ENCODE assay signal across 10 mouse cellular contexts in genomic region chr6:120194963-120195362, GRCm38 (mm10).
DNase-seq lines count a peak whose midpoint lies in the region; ATAC-seq and TF ChIP-seq lines count a peak whose summit lies in the region.
"Had no signal": no experiment of that assay in that cellular context is flagged by ENCODE, and none has a peak within 500 bp of the region (broad histone marks: within the 10 kb centered on the region; RNA-seq: fewer than 3 reads in every experiment).

No protein-coding gene starts in this region.

- WGBS in lung, postnatal 0 days: 20% methylated on average over 7 of the region's 7 CpGs
- 23% methylated on average over 7 of the region's 7 CpGs for WGBS in midbrain, embryonic 14.5 days

- TF ChIP-seq EP300 in lung, postnatal 0 days (IDR thresholded peaks at IDR 0.05): peak; percentile 53; the same call in 1 of the 2 replicates

- H3K9me3 ChIP-seq in lung, postnatal 0 days (ENCODE audit: low read length): no peaks in the 10 kb centered on the region
- no peaks in the 10 kb centered on the region for H3K9me3 ChIP-seq in midbrain, embryonic 14.5 days (ENCODE audit: control insufficient read depth, low read length)
- H3K9me3 ChIP-seq: liver, embryonic 13.5 days had no signal

- peaks cover 15% of the 10 kb centered on the region; the same call in 1 of the 2 replicates for H3K4me1 ChIP-seq in lung, postnatal 0 days (ENCODE audit: insufficient read depth, low read depth, low read length)
- 0 out of 2 replicates have a peak, but pooled peaks cover 2% of the 10 kb centered on the region for H3K4me1 ChIP-seq in midbrain, embryonic 14.5 days (ENCODE audit: control insufficient read depth, insufficient read depth, low read length)

- peak; percentile 69 for ATAC-seq in lung, postnatal 0 days
- no peak for ATAC-seq in CD4-positive, CD25-positive, alpha-beta regulatory T cell, adult 4 months
- ATAC-seq in midbrain, embryonic 14.5 days (ENCODE audit: low FRiP score, low TSS enrichment): no peak
- ATAC-seq: forebrain, postnatal 0 days had no signal

- DNase-seq in urinary bladder, adult 18-20 months (ENCODE audit: low spot score in 2 of 2): peak; percentile 49 to 75
- DNase-seq in urinary bladder, adult 2 months (ENCODE audit: low spot score): no peak
- DNase-seq in kidney, adult 9 months: peak; percentile 51
- DNase-seq in lung, postnatal 0 days (ENCODE audit: low spot score): peak; percentile 87
- DNase-seq in urinary bladder, postnatal 36 days (ENCODE audit: low spot score in 2 of 2): peak; percentile 63 to 70
- DNase-seq in adrenal gland, postnatal 25 days: no peak
- no peak for DNase-seq in midbrain, embryonic 14.5 days
- DNase-seq: forebrain, postnatal 0 days; liver, embryonic 13.5 days had no signal

- peak overlapping the region; percentile 58; the same call in 1 of the 2 replicates for H3K27ac ChIP-seq in lung, postnatal 0 days (ENCODE audit: low read length)
- no peak overlapping the region for H3K27ac ChIP-seq in midbrain, embryonic 14.5 days (replicated peaks; ENCODE audit: low read depth, low read length)
- H3K27ac ChIP-seq: liver, embryonic 13.5 days had no signal

- H3K36me3 ChIP-seq in lung, postnatal 0 days (ENCODE audit: insufficient read depth, low read length): no peaks in the 10 kb centered on the region
- H3K36me3 ChIP-seq in midbrain, embryonic 14.5 days (ENCODE audit: control insufficient read depth, insufficient read depth, low read length): no peaks in the 10 kb centered on the region
- H3K36me3 ChIP-seq: liver, embryonic 13.5 days had no signal

- H3K4me2 ChIP-seq in lung, postnatal 0 days (replicated peaks; ENCODE audit: low read depth, low read length): no peak overlapping the region
- H3K4me2 ChIP-seq in midbrain, embryonic 14.5 days (ENCODE audit: low read length): no peak overlapping the region
- H3K4me2 ChIP-seq: liver, embryonic 13.5 days had no signal

- H3K9ac ChIP-seq in lung, postnatal 0 days (replicated peaks; ENCODE audit: low read depth): no peak overlapping the region
- H3K9ac ChIP-seq in midbrain, embryonic 14.5 days (replicated peaks; ENCODE audit: low read length): no peak overlapping the region
- H3K9ac ChIP-seq: forebrain, postnatal 0 days; liver, embryonic 13.5 days had no signal

- no peaks in the 10 kb centered on the region for H3K27me3 ChIP-seq in lung, postnatal 0 days (replicated peaks; ENCODE audit: insufficient read depth, low read length)
- H3K27me3 ChIP-seq in midbrain, embryonic 14.5 days (ENCODE audit: control insufficient read depth, insufficient read depth, low read length): no peaks in the 10 kb centered on the region
- H3K27me3 ChIP-seq: liver, embryonic 13.5 days had no signal

- no peak overlapping the region for H3K4me3 ChIP-seq in lung, postnatal 0 days (ENCODE audit: low read depth, low read length)
- H3K4me3 ChIP-seq in midbrain, embryonic 14.5 days (replicated peaks; ENCODE audit: low read depth, low read length): no peak overlapping the region
- H3K4me3 ChIP-seq: liver, embryonic 13.5 days had no signal

- TF ChIP-seq CTCF in lung, postnatal 0 days (IDR thresholded peaks at IDR 0.05): no peak

Comparison
In these comparisons a context has a peak if more than half of its experiments do, and no peak if none do; other contexts are left out.
1. DNase-seq: peak in urinary bladder, adult 18-20 months (2 of 2), kidney, adult 9 months (single experiment), lung, postnatal 0 days (single experiment) and urinary bladder, postnatal 36 days (2 of 2); none in urinary bladder, adult 2 months (single experiment), adrenal gland, postnatal 25 days (single experiment) and midbrain, embryonic 14.5 days (single experiment).